Mouse (Mus musculus): Measurements from ENCODE around the gene Selenos. TPM values are rescaled to one million over a fixed set of nuclear protein-coding genes. Genes with fewer than 3 reads are reported as not detected.

Selenos gene
- polyA plus RNA-seq, 1 experiment, result 82.2 TPM

GRCm38 (mm10) chr7:66083757-66084156 lies 4.3 kb downstream of the Selenos start:
- no peak overlapping the region for H3K27ac ChIP-seq (ENCODE audit: insufficient read depth, low read length)
- H3K4me1 ChIP-seq (ENCODE audit: control insufficient read depth, insufficient read depth, low read length), result peaks cover 7% of the 10 kb centered on the region
- H3K4me3 ChIP-seq (ENCODE audit: insufficient read depth, low read length), result no peak overlapping the region
- TF ChIP-seq CTCF (IDR thresholded peaks at IDR 0.05; ENCODE audit: extremely low read depth, insufficient read depth, low read length), result no peak
- no peak for TF ChIP-seq POLR2A (IDR thresholded peaks at IDR 0.05; ENCODE audit: extremely low read depth, insufficient read depth, low read length)

GRCm38 (mm10) chr7:66084546-66084945 lies 5.1 kb downstream of the Selenos start:
- no peak for TF ChIP-seq POLR2A (IDR thresholded peaks at IDR 0.05; ENCODE audit: extremely low read depth, insufficient read depth, low read length)
- TF ChIP-seq CTCF (IDR thresholded peaks at IDR 0.05; ENCODE audit: extremely low read depth, insufficient read depth, low read length), result no peak
- Histone ChIP-seq H3K27ac (ENCODE audit: insufficient read depth, low read length) (no peak overlapping the region), H3K4me1 (ENCODE audit: control insufficient read depth, insufficient read depth, low read length) (peaks cover 7% of the 10 kb centered on the region), H3K4me3 (ENCODE audit: insufficient read depth, low read length) (no peak overlapping the region)

GRCm38 (mm10) chr7:66087652-66088051 lies 8.2 kb downstream of the Selenos start:
- no peak for TF ChIP-seq CTCF (IDR thresholded peaks at IDR 0.05; ENCODE audit: extremely low read depth, insufficient read depth, low read length)
- no peak for TF ChIP-seq POLR2A (IDR thresholded peaks at IDR 0.05; ENCODE audit: extremely low read depth, insufficient read depth, low read length)

GRCm38 (mm10) chr7:66088077-66088476 lies 8.6 kb downstream of the Selenos start:
- TF ChIP-seq POLR2A (IDR thresholded peaks at IDR 0.05; ENCODE audit: extremely low read depth, insufficient read depth, low read length) (no peak), CTCF (IDR thresholded peaks at IDR 0.05; ENCODE audit: extremely low read depth, insufficient read depth, low read length) (no peak)
- Histone ChIP-seq H3K27ac (ENCODE audit: insufficient read depth, low read length) (0 out of 2 replicates have a peak overlapping the region, but pooled peaks have one; percentile 64), H3K4me1 (ENCODE audit: control insufficient read depth, insufficient read depth, low read length) (peaks cover 7% of the 10 kb centered on the region), H3K4me3 (ENCODE audit: insufficient read depth, low read length) (no peak overlapping the region)

More at GRCm38 (mm10) chr7:66087652-66088051, 8.2 kb downstream of the Selenos start:
- peaks cover 7% of the 10 kb centered on the region for H3K4me1 ChIP-seq (ENCODE audit: control insufficient read depth, insufficient read depth, low read length)
- H3K27ac ChIP-seq (ENCODE audit: insufficient read depth, low read length), result peak overlapping the region; percentile 64; the same call in 1 of the 2 replicates
- no peak overlapping the region for H3K4me3 ChIP-seq (ENCODE audit: insufficient read depth, low read length)

- TF ChIP-seq POLR2A (IDR thresholded peaks at IDR 0.05; ENCODE audit: extremely low read depth, insufficient read depth, low read length) (no peak), CTCF (IDR thresholded peaks at IDR 0.05; ENCODE audit: extremely low read depth, insufficient read depth, low read length) (no peak)
- no peak overlapping the region for H3K27ac ChIP-seq (ENCODE audit: insufficient read depth, low read length)
- H3K4me1 ChIP-seq (ENCODE audit: control insufficient read depth, insufficient read depth, low read length), result peaks cover 7% of the 10 kb centered on the region
- H3K4me3 ChIP-seq (ENCODE audit: insufficient read depth, low read length), result no peak overlapping the region
Measured at GRCm38 (mm10) chr7:66090676-66091190, 11.3 kb downstream of the Selenos start.

GRCm38 (mm10) chr7:66091553-66091952 lies 12.1 kb downstream of the Selenos start:
- Histone ChIP-seq H3K4me1 (ENCODE audit: control insufficient read depth, insufficient read depth, low read length) (peaks cover 7% of the 10 kb centered on the region), H3K4me3 (ENCODE audit: insufficient read depth, low read length) (no peak overlapping the region), H3K27ac (ENCODE audit: insufficient read depth, low read length) (no peak overlapping the region)
- TF ChIP-seq POLR2A (IDR thresholded peaks at IDR 0.05; ENCODE audit: extremely low read depth, insufficient read depth, low read length), result no peak
- no peak for TF ChIP-seq CTCF (IDR thresholded peaks at IDR 0.05; ENCODE audit: extremely low read depth, insufficient read depth, low read length)

- no peak for TF ChIP-seq CTCF (IDR thresholded peaks at IDR 0.05; ENCODE audit: extremely low read depth, insufficient read depth, low read length)
- no peak for TF ChIP-seq POLR2A (IDR thresholded peaks at IDR 0.05; ENCODE audit: extremely low read depth, insufficient read depth, low read length)
- no peak overlapping the region for H3K27ac ChIP-seq (ENCODE audit: insufficient read depth, low read length)
- peaks cover 3% of the 10 kb centered on the region for H3K4me1 ChIP-seq (ENCODE audit: control insufficient read depth, insufficient read depth, low read length)
- H3K4me3 ChIP-seq (ENCODE audit: insufficient read depth, low read length), result no peak overlapping the region
Measured at GRCm38 (mm10) chr7:66092656-66093055, 13.2 kb downstream of the Selenos start.

GRCm38 (mm10) chr7:66094141-66094540 lies 14.7 kb downstream of the Selenos start:
- TF ChIP-seq CTCF (IDR thresholded peaks at IDR 0.05; ENCODE audit: extremely low read depth, insufficient read depth, low read length), result no peak
- Histone ChIP-seq H3K4me1 (ENCODE audit: control insufficient read depth, insufficient read depth, low read length) (no peaks in the 10 kb centered on the region; the same call in 1 of the 2 replicates), H3K27ac (ENCODE audit: insufficient read depth, low read length) (no peak overlapping the region), H3K4me3 (ENCODE audit: insufficient read depth, low read length) (no peak overlapping the region)

- Histone ChIP-seq H3K4me1 (ENCODE audit: control insufficient read depth, insufficient read depth, low read length) (no peaks in the 10 kb centered on the region; the same call in 1 of the 2 replicates), H3K27ac (ENCODE audit: insufficient read depth, low read length) (no peak overlapping the region), H3K4me3 (ENCODE audit: insufficient read depth, low read length) (no peak overlapping the region)
- TF ChIP-seq POLR2A (IDR thresholded peaks at IDR 0.05; ENCODE audit: extremely low read depth, insufficient read depth, low read length), result no peak
- no peak for TF ChIP-seq CTCF (IDR thresholded peaks at IDR 0.05; ENCODE audit: extremely low read depth, insufficient read depth, low read length)
Measured at GRCm38 (mm10) chr7:66098803-66099202, 19.4 kb downstream of the Selenos start.

- H3K4me1 ChIP-seq (ENCODE audit: control insufficient read depth, insufficient read depth, low read length), result no peaks in the 10 kb centered on the region
- H3K4me3 ChIP-seq (ENCODE audit: insufficient read depth, low read length), result no peak overlapping the region
- TF ChIP-seq CTCF (IDR thresholded peaks at IDR 0.05; ENCODE audit: extremely low read depth, insufficient read depth, low read length) (peak; percentile 52), POLR2A (IDR thresholded peaks at IDR 0.05; ENCODE audit: extremely low read depth, insufficient read depth, low read length) (no peak)
- H3K27ac ChIP-seq (ENCODE audit: insufficient read depth, low read length), result no peak overlapping the region
Measured at GRCm38 (mm10) chr7:66101866-66102265, 22.4 kb downstream of the Selenos start.
